Mouse (Mus musculus): Measurements from ENCODE around the gene Crtap.

DNA sequence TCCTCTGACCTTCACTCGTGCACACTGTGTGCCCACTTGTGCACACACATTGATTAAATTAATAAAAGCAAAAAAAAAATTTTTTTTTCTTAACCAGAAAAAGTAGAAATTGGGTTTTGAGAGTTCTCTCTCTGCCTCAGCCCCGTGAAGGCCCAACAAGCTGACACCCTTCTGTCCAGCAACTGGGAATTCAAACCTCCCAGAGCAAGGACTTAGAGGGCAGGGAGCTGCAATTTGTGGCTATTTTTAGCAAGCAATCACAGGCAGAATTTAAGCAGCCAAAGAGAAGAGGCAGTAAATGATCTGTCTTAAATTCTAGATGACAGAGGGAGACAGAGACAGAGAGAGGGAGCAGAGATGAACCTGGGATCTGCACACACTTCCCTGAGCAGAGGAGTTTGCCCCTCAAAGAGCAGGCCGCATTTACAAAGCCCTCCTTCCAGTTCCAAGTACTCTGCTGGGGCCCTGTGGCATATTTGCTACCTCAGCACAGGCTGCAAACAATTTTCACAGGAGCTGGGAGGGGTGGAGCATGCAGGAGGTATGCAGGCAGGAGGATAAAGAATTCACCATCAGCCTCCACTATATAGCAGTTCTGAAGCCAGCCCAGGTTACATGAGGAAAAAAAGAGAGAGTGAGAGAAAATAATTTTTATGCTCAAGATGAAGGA is 1.6 kb downstream of the Crtap start:
- TF ChIP-seq POLR2A (IDR thresholded peaks at IDR 0.05; ENCODE audit: borderline replicate concordance, insufficient read depth, low read length) = no peak
- no peak for TF ChIP-seq CTCF (IDR thresholded peaks at IDR 0.05; ENCODE audit: borderline replicate concordance, insufficient read depth, low read depth, low read length)

All from cerebellum, adult 2 months (tissue).